Mouse (Mus musculus): Measurements from ENCODE around the gene Tex14. TPM values are rescaled to one million over a fixed set of nuclear protein-coding genes. Genes with fewer than 3 reads are reported as not detected.
A peak's percentile ranks its signal among the peaks of the same experiment; 100 is the strongest.
"Not testable (repeated sequence)": the region's sequence is repeated elsewhere in the genome, so short reads cannot be mapped to it uniquely, and the experiment has no call there.

Gene Tex14
- polyA plus RNA-seq, 1 experiment from 2014 or later: 0.27 TPM

DNA sequence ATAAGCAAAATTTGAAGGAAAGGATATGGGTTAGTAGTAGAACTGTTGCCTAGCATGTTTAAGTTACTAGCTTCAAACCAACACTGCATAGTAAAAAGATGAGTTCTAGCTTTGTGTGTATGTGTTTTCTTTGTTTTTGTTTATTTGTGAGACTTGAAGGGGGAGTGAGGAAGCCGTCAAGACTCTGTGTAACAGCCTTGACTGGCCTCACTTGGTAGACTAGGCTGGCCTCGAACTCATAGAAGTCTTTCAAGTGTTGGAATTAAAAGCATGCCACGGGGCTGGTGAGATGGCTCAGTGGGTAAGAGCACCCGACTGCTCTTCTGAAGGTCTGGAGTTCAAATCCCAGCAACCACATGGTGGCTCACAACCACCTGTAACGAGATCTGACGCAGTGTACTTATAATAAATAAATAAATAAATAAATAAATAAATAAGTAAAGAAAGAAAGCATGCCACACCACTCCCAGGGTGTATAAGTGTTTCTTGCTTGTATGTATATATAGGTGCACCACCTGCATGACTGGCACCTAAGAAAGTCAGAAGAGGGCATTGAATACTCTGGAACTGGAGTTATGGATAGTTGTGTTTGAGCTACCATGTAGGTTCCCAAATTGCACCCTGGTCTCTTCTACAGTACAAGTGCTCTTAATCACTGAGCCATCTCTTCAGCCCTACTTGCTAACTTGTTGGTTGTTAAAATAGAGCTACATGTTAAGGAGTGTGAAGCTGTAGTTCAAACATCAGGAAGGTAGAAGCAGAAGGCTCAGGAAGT, 18.9 kb downstream of the Tex14 start:
- Histone ChIP-seq H3K9me3 (ENCODE audit: control insufficient read depth, low read length) (no peaks in the 10 kb centered on the region), H3K36me3 (ENCODE audit: control insufficient read depth, insufficient read depth, low read length) (no peaks in the 10 kb centered on the region), H3K27ac (ENCODE audit: low read depth, low read length) (peak overlapping the region; percentile 27; the same call in 1 of the 2 replicates), H3K4me3 (ENCODE audit: low read length) (no peak overlapping the region), H3K27me3 (ENCODE audit: control insufficient read depth, insufficient read depth, low read length) (no peaks in the 10 kb centered on the region), H3K4me2 (replicated peaks; ENCODE audit: low read depth, low read length) (no peak overlapping the region), H3K4me1 (ENCODE audit: control insufficient read depth, insufficient read depth, low read length) (peaks cover 6% of the 10 kb centered on the region; the same call in 1 of the 2 replicates), H3K9ac (ENCODE audit: low read depth, low read length) (no peak overlapping the region)
- ATAC-seq (ENCODE audit: low FRiP score, low TSS enrichment): no peak
- 49% methylated on average over 6 of the region's 6 CpGs for WGBS

DNA sequence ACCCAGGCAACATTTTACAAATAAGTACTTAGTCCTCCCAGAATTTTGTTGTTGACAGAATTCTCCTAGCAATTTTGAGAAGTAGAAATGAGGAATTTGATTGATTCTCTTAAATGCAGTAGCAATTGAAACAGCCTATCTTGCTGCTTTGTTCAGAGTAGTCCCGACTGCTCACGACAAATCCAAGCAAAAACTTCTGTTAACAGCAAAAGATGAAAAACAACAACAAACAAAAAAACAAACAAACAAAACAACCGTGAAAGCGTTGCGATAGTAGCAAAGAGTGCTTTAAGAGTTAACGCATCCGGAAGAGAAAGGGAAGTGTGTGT, 21.2 kb downstream of the Tex14 start:
- Histone ChIP-seq H3K4me2 (replicated peaks; ENCODE audit: low read depth, low read length) (peak overlapping the region; percentile 44), H3K36me3 (ENCODE audit: control insufficient read depth, insufficient read depth, low read length) (no peaks in the 10 kb centered on the region), H3K27ac (ENCODE audit: low read depth, low read length) (0 out of 2 replicates have a peak overlapping the region, but pooled peaks have one; percentile 61), H3K27me3 (ENCODE audit: control insufficient read depth, insufficient read depth, low read length) (no peaks in the 10 kb centered on the region), H3K4me3 (ENCODE audit: low read length) (peak overlapping the region; percentile 25; the same call in 1 of the 2 replicates), H3K9me3 (ENCODE audit: control insufficient read depth, low read length) (no peaks in the 10 kb centered on the region), H3K4me1 (ENCODE audit: control insufficient read depth, insufficient read depth, low read length) (peaks cover 6% of the 10 kb centered on the region; the same call in 1 of the 2 replicates), H3K9ac (ENCODE audit: low read depth, low read length) (no peak overlapping the region)
- no peak for ATAC-seq (ENCODE audit: low FRiP score, low TSS enrichment)
- WGBS: 2% methylated on average over 7 of the region's 7 CpGs

DNA sequence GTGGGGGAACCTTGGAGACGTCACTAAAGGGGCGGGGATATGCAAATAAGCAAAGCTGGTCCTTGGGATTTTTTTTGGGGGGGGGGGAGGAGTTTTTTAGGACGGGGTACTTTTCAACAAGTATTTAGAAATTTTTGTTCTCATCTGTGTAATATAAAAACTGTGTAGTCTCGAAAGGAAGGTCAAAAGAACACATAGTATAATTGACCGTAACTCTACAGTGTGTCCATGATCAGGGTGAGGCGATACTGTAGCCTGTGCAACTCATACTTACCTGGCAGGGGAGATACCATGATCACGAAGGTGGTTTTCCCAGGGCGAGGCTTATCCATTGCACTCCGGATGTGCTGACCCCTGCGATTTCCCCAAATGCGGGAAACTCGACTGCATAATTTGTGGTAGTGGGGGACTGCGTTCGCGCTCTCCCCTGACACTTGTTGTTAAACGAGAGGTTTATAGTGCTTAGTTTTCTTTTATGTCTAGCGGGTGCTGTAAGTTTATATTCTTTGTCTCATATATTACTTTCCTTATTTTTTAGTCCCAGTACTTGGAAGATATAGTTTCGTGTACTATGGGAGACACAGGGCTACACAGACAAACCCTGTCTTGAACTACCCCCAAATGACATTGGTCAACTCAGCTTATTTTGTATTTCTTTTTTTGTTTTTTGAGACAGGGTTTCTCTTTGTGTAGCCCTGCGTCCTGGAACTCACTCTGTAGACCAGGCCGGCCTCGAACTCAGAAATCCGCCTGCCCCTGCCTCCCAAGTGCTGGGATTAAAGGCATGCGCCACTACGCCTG, 21.8 kb downstream of the Tex14 start:
- ATAC-seq (ENCODE audit: low FRiP score, low TSS enrichment): peak; percentile 92
- Histone ChIP-seq H3K4me2 (replicated peaks; ENCODE audit: low read depth, low read length) (peak overlapping the region; percentile 44), H3K4me3 (ENCODE audit: low read length) (peak overlapping the region; percentile 25; the same call in 1 of the 2 replicates), H3K27ac (ENCODE audit: low read depth, low read length) (0 out of 2 replicates have a peak overlapping the region, but pooled peaks have one; percentile 61)
- not testable (repeated sequence) for H3K9ac ChIP-seq (ENCODE audit: low read depth, low read length); H3K27me3 ChIP-seq (ENCODE audit: control insufficient read depth, insufficient read depth, low read length); H3K36me3 ChIP-seq (ENCODE audit: control insufficient read depth, insufficient read depth, low read length); H3K4me1 ChIP-seq (ENCODE audit: control insufficient read depth, insufficient read depth, low read length); H3K9me3 ChIP-seq (ENCODE audit: control insufficient read depth, low read length)
- under 1% methylated on average over 23 of the region's 24 CpGs for WGBS

DNA sequence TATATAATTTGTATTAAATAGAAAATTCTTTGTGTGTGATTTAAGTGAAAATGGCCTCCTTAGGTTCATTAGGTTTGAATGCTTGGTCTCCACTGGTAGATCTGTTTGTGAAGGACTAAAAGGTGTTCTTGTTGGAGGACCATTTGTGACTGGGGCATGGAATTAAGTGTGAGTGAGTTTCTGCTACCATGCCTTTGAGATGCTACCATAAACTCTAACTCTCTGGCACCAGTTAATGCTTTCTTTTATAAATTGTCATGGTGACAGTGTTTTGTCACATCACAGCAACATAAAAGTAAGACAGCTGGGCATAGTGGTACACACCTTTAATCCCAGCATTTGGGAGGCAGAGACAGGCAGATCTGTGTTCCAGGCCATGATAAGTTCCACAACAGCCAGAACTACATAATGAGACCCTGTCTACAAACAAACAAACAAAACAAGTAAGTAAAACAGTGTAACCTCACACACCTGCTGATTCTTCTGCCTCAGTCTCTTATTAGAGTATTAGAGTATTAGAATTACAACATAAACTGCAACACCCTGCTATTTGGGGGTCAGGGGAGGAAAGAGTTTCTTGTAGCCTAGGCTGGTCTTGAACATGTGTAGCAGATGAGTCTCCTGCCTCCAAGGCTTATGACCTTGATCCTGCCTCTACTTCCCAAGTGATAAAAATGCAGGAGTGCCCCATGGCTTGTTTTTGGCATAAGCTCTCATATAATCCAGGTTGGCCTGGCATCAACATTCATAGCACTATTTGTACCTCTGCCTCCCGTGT, 22.6 kb downstream of the Tex14 start:
- Histone ChIP-seq H3K36me3 (ENCODE audit: control insufficient read depth, insufficient read depth, low read length) (no peaks in the 10 kb centered on the region), H3K9ac (ENCODE audit: low read depth, low read length) (no peak overlapping the region), H3K4me1 (ENCODE audit: control insufficient read depth, insufficient read depth, low read length) (no peaks in the 10 kb centered on the region), H3K4me2 (replicated peaks; ENCODE audit: low read depth, low read length) (no peak overlapping the region), H3K4me3 (ENCODE audit: low read length) (no peak overlapping the region), H3K27ac (ENCODE audit: low read depth, low read length) (0 out of 2 replicates have a peak overlapping the region, but pooled peaks have one; percentile 18), H3K9me3 (ENCODE audit: control insufficient read depth, low read length) (no peaks in the 10 kb centered on the region), H3K27me3 (ENCODE audit: control insufficient read depth, insufficient read depth, low read length) (no peaks in the 10 kb centered on the region)
- WGBS: 44% methylated on average over 1 of the region's 1 CpGs
- no peak for ATAC-seq (ENCODE audit: low FRiP score, low TSS enrichment)

DNA sequence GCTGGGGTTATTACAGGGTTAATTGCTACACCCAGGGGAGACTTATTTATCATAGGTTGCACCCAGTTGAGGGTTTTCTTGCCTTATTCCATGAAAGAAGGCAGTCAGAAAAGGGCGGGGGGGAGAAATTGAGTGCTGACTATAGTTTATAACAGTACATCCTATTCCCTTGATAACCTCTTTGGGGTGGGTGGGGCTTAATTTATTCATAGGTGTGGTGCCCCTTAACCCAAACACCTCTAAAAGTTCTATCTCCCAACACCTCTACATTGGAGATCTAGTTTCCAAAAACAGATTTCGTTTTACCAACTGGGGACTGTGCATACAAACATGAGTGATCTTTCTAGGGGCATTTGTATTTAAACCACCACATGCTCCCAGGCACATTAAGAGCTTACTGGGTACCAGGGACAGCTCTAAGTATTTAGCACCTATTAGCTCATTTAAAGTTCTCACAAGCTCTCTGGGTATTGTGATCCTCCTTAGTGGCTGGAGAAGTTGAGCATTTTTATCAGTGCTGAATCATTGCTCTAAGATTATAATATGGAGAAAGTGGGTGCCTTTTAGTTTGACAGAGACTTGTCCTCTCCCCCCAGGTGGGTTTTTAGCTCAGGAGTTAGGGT, 23.3 kb downstream of the Tex14 start:
- no peak for ATAC-seq (ENCODE audit: low FRiP score, low TSS enrichment)
- Histone ChIP-seq H3K4me3 (ENCODE audit: low read length) (no peak overlapping the region), H3K27ac (ENCODE audit: low read depth, low read length) (no peak overlapping the region), H3K9ac (ENCODE audit: low read depth, low read length) (no peak overlapping the region), H3K27me3 (ENCODE audit: control insufficient read depth, insufficient read depth, low read length) (no peaks in the 10 kb centered on the region), H3K4me2 (replicated peaks; ENCODE audit: low read depth, low read length) (no peak overlapping the region), H3K9me3 (ENCODE audit: control insufficient read depth, low read length) (no peaks in the 10 kb centered on the region), H3K4me1 (ENCODE audit: control insufficient read depth, insufficient read depth, low read length) (no peaks in the 10 kb centered on the region), H3K36me3 (ENCODE audit: control insufficient read depth, insufficient read depth, low read length) (no peaks in the 10 kb centered on the region)
- WGBS: 72% methylated on average over 2 of the region's 2 CpGs

DNA sequence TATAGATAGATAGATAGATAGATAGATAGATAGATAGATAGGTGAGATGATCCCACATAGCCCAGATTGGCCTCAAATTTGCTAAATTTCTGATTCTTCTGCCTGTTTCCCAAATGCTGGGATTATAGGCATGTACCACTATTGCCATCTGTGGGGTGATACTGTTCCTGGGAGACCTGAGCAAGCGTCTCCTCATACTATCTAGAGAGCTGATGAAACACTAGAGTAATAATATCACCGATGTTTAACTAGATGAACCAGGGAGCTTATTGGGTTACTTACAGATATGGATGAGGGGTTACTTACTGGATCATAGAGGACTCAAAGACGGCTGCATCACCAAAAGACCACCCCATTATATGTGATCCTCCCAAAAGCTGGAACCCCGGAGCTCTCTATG, 24.5 kb downstream of the Tex14 start:
- Histone ChIP-seq H3K9ac (ENCODE audit: low read depth, low read length) (no peak overlapping the region), H3K4me3 (ENCODE audit: low read length) (no peak overlapping the region), H3K27me3 (ENCODE audit: control insufficient read depth, insufficient read depth, low read length) (no peaks in the 10 kb centered on the region), H3K4me2 (replicated peaks; ENCODE audit: low read depth, low read length) (no peak overlapping the region), H3K4me1 (ENCODE audit: control insufficient read depth, insufficient read depth, low read length) (no peaks in the 10 kb centered on the region), H3K36me3 (ENCODE audit: control insufficient read depth, insufficient read depth, low read length) (no peaks in the 10 kb centered on the region), H3K27ac (ENCODE audit: low read depth, low read length) (no peak overlapping the region), H3K9me3 (ENCODE audit: control insufficient read depth, low read length) (no peaks in the 10 kb centered on the region)
- 87% methylated on average over 4 of the region's 4 CpGs for WGBS
- no peak for ATAC-seq (ENCODE audit: low FRiP score, low TSS enrichment)

DNA sequence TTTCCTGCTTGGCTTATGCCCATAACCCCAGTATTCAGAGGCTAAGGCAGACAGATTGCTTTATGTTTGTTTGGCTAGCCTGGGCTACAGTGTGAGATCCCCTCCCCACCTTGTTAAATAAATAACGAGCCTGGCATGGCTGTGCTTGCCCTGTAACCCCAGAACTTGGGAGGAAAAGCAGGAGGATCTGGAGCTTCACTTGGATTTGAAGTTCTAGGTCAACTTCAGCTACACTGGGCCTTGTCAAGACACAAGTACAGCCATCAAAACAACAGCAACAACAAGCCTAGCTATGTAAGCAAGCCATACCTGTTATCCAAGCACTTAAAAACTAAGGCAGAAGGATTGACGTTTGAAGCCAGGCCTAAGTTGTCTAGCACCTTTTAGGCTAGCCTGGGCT, 25.5 kb downstream of the Tex14 start:
- Histone ChIP-seq H3K4me1 (ENCODE audit: control insufficient read depth, insufficient read depth, low read length) (no peaks in the 10 kb centered on the region), H3K36me3 (ENCODE audit: control insufficient read depth, insufficient read depth, low read length) (no peaks in the 10 kb centered on the region), H3K9me3 (ENCODE audit: control insufficient read depth, low read length) (no peaks in the 10 kb centered on the region), H3K27ac (ENCODE audit: low read depth, low read length) (no peak overlapping the region), H3K4me3 (ENCODE audit: low read length) (no peak overlapping the region), H3K27me3 (ENCODE audit: control insufficient read depth, insufficient read depth, low read length) (no peaks in the 10 kb centered on the region), H3K4me2 (replicated peaks; ENCODE audit: low read depth, low read length) (no peak overlapping the region), H3K9ac (ENCODE audit: low read depth, low read length) (no peak overlapping the region)
- no peak for ATAC-seq (ENCODE audit: low FRiP score, low TSS enrichment)
- WGBS: 77% methylated on average over 2 of the region's 2 CpGs

DNA sequence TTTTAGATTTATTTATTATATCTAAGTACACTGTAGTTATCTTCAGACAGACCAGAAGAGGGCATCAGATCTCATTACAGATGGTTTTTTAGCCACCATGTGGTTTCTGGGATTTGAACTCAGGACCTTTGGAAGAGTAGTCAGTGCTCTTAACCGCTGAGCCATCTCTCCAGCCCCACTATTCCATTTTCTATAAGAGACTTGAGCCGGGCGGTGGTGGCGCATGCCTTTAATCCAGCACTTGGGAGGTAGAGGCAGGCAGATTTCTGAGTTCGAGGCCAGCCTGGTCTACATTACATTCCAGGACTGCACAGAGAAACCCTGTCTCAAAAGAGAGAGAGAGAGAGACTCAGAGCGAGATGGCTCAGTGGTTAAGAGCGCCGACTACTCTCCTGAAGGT, 26.9 kb downstream of the Tex14 start:
- H3K4me1 ChIP-seq (ENCODE audit: control insufficient read depth, insufficient read depth, low read length); ATAC-seq (ENCODE audit: low FRiP score, low TSS enrichment); H3K27me3 ChIP-seq (ENCODE audit: control insufficient read depth, insufficient read depth, low read length); H3K4me2 ChIP-seq (replicated peaks; ENCODE audit: low read depth, low read length); H3K4me3 ChIP-seq (ENCODE audit: low read length); H3K36me3 ChIP-seq (ENCODE audit: control insufficient read depth, insufficient read depth, low read length); H3K9ac ChIP-seq (ENCODE audit: low read depth, low read length); H3K27ac ChIP-seq (ENCODE audit: low read depth, low read length); H3K9me3 ChIP-seq (ENCODE audit: control insufficient read depth, low read length): not testable (repeated sequence)
- 88% methylated on average over 8 of the region's 8 CpGs for WGBS

Measured in kidney, embryonic 14.5 days (tissue).